Mouse (Mus musculus) liver, embryonic 14.5 days (tissue): ENCODE measurements around the gene Armc8.

Experiments
- CTCF ChIP-seq: IDR thresholded peaks from 2 replicates; pipeline ENCODE4 v1.5.1; 2016; ENCODE audit warnings: antibody characterized with exemption, low read depth, control low read depth
- EP300 ChIP-seq: IDR thresholded peaks from 2 replicates; pipeline ENCODE4 v1.6.1; 2016; ENCODE audit warnings: antibody characterized with exemption, low read depth

DNA sequence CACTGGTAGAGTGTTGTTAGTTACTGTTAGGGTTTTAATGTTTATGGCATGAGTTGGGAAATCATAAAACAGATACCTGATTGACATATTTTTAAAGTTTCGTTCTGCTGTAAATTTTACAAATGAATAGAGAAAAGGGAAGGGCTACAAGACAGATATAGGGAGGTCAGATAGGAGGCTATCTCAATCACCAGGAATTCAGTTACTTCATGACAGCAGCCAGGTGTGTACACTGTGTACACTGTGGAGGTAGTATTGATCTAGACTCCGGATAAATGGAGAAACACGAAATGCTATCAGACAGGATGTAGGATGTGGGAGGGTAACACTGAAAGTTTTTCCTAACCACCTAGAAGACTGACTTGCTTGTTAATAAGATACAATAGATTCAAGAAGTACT is 13.4 kb downstream of the Armc8 start:
- TF ChIP-seq EP300 (no peak), CTCF (no peak)
